Mouse (Mus musculus): Measurements from ENCODE around the gene Derl2.
A peak's percentile ranks its signal among the peaks of the same experiment; 100 is the strongest.

Derl2 gene

DNA sequence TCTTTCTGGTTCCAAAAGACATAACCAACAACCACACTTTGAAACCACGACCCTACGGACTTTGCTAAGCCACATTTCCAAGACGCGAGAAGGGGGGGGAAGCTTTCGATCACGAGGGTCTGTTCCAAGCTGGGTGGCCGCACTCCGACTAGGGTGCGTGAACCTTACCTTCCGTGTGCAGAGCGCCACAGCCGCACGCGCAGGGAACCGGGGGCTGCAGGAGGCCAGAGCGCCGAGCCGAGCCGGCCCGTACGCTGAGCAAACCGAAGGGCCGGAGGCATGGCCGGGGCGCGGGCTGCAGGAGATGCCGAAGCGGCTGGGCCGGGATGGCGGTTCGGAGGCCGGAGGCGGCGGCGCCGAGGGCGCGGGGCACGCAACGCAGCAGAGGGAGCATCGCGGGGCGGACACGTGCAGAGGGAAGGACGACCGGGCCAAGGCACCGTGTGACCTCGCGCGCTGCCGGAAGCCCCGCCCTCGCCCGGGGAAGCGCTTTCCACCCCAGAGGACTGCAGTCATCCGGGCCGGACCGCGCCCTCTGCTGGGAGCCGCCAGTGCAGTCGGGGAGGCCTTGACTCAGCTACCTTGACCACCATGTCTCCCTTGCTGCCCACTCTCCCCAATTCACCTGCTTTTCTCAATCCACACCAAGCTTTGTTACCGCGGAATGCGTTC, 36.9 kb downstream of the Derl2 start, which contains the start of gene C1qbp:
Gene C1qbp (minus strand): TSS at position 470 of the 672 bp plus-strand sequence.
- DNase-seq (ENCODE audit: low read depth, low spot score): peak; percentile 88

DNA sequence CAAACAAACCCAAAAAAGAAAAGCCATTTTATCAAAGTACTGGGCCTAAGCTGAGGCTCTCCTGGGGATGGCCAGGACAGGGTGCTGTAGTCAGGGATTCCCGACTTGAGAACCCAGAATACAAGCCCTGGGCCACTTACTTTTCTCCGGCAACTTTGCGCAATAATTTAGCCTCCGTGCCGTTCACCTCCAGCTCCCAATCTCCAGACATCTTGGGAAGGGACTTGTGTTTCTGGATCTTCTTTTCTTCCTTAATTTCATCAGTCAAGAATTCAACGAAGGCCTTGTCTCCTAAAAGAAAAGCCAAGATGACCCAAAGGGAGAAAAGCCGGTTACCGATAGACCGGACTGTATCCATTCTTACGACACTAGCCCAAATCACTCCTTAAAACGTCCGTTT, 37.6 kb downstream of the Derl2 start:
- peak; percentile 13 for DNase-seq (ENCODE audit: low read depth, low spot score)

DNA sequence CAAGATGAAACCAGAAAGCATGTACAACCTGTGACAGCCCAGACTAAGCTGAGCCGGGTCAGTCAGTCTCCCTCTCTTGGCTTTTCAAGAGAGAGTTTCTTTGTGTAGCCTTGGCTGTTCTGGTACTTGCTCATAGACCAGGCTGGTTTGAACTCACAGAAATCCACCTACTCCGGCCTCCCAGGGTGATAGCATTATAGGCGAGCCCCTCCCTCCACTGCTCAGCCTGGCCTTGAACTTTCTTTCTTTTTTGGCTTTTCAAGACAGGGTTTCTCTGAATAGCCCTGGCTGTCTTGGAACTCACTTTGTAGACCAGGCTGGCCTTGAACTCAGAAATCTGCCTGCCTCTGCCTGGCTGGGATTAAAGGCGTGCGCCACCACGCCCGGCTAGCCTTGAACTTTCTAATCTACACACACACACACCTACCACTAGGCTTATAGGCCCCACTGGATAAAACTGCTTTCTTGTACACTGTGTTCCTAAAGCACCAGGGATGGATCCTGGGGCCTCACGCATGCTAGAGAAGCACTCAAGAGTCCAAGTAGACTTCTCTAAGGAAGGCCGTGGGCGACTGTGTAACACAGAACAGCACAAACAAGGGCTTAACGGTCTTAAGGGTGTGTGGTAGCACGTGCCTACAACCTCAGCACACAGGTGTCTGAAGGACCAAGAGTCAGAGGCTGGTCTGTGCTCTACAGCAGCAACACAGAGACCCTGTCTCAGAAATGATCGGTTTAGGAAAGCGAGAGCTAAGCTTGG, 38.7 kb downstream of the Derl2 start:
- no peak for DNase-seq (ENCODE audit: low read depth, low spot score)

DNA sequence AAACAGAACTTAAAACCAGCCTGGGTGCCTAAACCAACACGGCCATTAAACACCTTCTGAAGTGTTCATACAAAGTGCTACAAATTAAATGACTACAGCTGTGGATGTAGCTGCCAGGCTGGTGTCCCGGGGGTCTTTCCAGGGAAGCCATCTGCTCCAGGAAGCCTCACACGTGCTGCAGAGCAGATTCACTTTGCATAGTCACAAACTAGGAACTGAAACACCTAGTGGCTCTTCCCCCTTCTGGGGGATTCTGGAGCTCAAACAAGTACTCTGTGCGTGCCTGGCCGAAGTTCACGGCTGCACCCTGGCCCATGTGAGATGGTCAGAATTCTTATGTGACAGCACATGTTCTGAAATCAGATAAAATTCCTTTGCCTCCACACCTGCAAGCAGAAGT, 39.4 kb downstream of the Derl2 start:
- DNase-seq (ENCODE audit: low read depth, low spot score): no peak

DNA sequence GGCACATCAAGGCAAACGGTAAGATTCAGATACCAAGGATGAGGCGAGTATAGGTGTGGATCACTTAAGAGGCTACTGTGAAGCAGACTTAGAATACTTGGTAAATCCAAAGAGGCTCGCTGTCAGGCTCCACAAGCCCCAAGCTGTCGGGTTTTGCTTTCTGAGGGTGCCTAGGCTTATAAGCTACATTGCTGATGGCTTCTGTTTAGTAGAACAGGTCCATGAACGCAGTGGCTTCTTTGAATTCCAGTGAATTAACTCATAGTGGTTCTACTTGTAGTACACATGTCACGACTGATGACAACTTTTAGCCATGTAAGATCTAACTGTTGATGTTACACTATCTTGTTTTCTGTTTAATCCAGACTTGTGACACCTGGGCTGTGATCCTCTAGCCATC, 42.3 kb downstream of the Derl2 start:
- no peak for DNase-seq (ENCODE audit: low read depth, low spot score)

DNA sequence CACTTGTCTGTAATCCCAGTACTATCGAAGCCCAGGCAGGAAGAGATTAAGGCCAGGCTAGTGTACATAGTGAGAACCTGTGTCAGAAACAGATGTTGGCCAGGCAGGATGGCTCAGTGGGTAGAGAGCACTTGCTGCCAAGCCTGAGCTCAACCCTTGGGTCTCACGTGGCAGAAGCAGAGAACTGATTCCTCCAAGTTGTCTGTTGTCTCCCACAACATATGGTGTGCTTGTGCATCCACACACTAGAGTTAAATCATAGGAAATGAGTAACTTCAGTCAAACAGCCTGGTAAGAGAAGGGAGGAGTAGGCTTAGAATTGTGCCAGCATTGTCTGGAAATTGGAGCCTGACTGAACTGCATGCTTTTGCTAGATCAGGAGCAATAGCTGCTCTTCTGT, 44.4 kb downstream of the Derl2 start:
- no peak for DNase-seq (ENCODE audit: low read depth, low spot score)

DNA sequence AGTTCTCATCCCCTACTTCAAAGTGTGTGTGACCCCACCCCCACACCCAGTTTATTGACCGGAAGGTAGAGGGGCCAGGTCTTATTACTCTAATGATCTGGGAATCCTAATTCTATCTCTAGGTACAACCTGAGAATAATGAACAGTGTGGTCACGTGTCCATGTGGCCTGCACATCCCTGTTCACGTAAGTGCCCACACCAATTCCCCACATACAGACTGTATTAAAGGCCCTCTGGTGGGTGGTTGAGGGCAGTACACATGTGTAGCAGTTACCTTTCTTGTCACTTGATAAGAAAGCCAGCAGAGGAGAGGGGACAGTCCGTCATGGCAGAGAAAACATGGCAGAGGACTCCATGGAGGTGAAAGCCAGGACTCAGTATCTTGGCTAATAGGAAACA, 45.7 kb downstream of the Derl2 start:
- DNase-seq (ENCODE audit: low read depth, low spot score): peak; percentile 53

DNA sequence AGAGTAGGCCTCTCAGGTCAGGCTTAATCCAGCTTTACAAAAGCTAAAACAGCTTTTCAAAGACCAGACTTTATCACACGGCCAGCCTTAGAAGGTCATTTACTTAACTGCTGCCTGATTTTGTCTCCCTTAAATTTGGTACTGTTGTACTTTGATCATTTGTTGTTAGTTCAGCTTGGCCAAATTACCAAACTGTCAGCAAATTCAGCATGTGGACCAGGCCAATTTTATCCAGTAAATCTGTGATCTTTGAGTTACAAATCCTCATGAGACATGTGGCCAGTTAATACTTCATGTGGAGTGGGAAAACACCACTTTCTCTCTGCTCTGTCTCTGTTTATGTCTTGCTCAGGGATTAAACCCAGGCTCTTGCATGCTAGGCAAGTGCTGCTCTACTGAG, 47.1 kb downstream of the Derl2 start:
- DNase-seq (ENCODE audit: low read depth, low spot score): no peak

DNA sequence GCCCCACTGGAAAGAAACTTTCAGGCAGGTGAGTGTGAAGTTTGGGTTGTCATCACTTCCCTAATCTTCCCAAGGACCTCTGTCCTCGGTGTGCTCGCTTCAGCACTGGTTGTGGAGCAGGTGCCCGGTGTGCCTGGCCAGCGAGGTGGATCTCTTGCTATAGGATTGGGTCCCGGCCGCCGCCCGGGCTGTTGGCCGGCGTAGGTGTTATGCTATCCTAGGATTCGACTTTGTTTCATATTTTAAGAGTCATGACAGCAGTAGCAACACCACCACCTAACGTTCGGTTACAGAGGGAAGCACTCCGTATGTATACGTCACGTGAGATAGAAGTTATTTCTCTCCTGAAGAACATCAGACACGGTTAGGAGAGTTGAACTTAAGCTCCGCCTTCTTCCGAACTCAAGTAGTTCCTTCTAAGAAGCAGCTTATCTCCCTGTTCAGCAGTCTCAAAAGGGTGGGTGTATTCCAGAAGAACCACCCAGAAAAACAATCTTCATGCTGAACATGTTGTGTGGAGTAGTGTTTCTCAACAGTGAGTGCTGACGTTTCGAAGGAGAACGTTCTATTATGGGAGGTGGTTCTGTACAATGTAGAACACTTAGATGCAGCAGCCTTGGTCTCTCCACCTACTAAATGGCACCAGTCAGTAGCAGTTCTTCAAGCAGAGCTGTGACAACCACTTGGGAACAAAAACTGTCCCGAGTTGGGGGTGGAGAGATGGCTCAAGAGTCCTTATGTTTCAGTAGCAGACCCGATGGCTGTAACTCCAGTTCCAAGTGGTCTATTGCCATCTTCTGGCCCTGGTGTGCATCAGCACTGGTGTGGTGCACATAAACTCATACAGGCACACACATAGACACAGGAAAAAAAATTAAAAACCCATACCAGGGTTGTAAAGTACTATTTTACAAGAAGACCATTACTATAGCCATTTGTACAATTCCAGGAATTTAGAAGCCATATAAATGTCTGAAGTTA, 48.8 kb downstream of the Derl2 start:
- peak; percentile 39 for DNase-seq (ENCODE audit: low read depth, low spot score)

DNA sequence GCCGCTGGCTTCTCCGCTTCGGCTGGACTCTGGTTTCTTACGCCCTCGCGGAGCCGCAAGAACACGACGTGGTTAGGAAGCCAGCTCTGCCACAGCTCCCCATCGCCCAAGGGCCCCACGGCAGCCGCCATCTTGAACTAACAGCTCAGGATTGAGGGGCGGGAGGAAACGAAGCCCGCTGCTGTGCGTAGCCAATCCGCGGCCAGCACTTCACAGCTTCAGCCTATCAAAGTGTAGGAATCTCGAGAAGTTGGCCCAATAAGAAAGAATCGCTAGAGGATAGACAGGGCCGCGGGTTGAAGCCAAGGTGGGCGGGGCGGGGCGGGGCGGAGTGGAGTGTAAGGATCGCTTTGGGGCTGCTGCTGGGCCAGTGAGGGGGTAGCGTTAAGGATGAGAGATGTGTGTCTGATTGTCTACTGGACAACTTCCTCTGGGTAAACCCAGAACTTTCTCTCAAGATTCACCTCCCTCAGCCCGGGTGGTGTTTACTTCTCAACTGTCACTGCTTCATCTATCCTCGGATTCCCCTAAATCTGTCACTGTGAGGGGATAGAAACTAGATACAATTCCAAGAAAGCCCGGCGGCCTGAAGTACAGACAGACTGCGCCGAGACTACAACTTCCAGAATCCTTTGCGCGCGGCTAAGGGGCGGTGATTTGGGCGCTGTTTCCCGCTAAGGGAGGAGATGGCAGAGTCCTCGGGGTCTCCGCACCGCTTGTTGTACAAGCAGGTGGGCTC, 49.7 kb downstream of the Derl2 start, which contains the start of the genes Nup88 and Rpain:
Gene Nup88 (minus strand): TSS at position 153 of the 739 bp plus-strand sequence.
Gene Rpain (plus strand): TSS at position 393 of the 739 bp plus-strand sequence.
- peak; percentile 98 for DNase-seq (ENCODE audit: low read depth, low spot score)

DNA sequence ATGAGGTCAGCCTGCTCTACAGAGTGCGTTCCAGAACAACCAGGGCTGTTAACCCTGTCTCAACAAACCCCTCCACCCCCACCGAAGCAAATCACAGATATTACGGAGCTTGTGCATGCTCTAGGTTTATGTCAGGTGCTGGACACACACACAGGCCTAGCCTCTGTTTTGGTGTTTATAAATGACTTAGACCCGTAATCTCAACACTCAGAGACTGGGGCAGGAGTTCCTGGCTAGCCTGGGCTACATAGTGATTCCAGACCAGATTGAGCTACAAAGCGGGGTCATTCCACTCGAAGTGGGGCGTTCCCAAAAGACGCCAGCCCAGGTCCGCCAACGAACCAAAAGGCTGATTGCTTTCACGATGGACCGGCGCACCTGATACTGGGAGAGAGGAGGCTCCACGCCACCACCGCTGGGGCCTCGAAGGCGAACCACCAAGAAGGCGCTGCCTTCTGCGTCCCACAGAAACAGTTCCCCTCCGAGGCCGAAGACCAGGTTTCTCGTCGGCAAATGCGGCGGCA, 50.3 kb downstream of the Derl2 start:
- peak; percentile 52 for DNase-seq (ENCODE audit: low read depth, low spot score)

DNA sequence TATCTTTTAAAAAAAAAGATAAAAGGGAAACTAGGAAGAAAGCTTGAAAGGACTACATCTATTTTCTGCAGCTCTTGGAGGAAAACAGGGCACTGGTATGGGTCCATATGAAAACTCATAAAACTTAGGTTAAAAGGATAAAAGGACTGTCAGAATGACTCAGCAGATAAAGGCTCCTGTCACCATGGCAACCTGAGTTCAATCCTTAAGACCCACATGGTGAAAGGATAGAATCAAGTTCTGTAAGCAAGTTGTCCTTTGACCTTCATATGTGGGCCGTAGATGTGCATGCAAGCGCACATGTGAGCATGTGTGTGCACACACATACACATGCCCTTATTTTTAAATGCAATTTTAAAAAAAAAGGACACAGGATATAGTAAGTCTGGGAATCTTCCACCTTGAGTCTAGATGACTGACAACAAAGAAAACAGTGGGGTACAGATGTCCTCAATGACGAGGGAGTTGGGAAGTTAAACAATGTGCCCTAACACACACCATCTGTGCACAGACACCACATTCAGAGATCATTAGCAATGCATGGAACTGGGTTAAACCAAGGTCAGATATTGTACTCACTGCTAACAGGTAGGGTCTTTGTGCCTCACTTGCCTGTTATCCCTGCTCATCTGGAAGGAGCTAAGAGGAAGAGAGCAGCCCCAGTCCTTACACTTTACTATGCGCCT, 55.3 kb downstream of the Derl2 start:
- DNase-seq (ENCODE audit: low read depth, low spot score): peak; percentile 33

DNA sequence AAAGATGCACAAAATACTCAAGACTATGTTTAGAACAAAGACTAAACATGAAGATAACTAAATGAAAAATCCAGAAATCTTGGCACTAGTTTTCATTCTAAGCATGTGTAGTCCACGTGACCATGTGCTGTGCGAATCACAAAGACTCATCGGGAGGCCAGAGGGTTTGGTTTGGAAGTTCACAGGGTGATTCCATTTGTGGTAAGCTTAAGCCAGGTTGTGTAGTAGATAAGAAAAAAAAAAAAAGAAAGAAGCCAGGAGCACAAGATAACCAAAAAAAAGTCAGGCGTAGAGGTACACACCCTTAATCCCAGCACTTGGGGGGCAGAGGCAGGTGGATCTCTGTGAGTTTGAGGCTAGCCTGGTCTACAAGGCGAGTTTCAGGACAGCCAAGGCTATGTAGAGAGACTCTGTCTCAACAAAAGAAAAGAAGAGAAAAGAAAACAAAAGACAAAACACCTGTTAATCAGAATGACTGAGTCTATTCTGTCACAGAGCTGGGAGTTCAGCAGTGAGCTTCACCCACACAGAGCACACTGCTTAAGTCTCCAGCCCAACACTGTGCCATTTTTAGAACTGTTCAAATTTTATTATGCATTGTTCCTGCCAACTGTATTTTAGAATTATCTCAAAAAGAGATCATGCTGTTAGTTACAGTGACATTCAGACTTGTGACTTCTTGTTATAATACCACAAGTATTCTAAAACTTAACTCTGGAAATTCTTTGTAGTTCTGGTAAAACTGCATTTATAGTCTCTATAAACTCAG, 58.7 kb downstream of the Derl2 start:
- DNase-seq (ENCODE audit: low read depth, low spot score): no peak
